Mouse (Mus musculus) hindbrain, embryonic 10.5 days (tissue): ENCODE results near the gene Dhdh. TPM values are rescaled to one million over a fixed set of nuclear protein-coding genes. Genes with fewer than 3 reads are reported as not detected.
"Not testable (repeated sequence)": the region's sequence is repeated elsewhere in the genome, so short reads cannot be mapped to it uniquely, and the experiment has no call there.

Experiments
- DNase-seq: peaks from one replicate; pipeline ENCODE4 v3.0.0-alpha.2; 2017; ENCODE audit warnings: low spot score
- H3K27ac ChIP-seq: fragments of 300-500 bp; sonication (generic); 2 replicates; pipeline ENCODE4 v1.5.1; 2016; ENCODE audit warnings: mild to moderate bottlenecking, moderate library complexity
- H3K27me3 ChIP-seq: fragments of 300-500 bp; sonication (generic); 2 replicates; pipeline ENCODE4 v1.6.1; 2016; ENCODE audit warnings: mild to moderate bottlenecking; ENCODE audit not compliant: poor library complexity, insufficient read depth, severe bottlenecking
- H3K36me3 ChIP-seq: fragments of 300-500 bp; sonication (generic); 2 replicates; pipeline ENCODE4 v1.6.1; 2016; ENCODE audit warnings: mild to moderate bottlenecking, moderate library complexity
- H3K4me1 ChIP-seq: fragments of 300-500 bp; sonication (generic); replicated peaks from 2 replicates; pipeline ENCODE4 v1.6.1; 2016; ENCODE audit warnings: mild to moderate bottlenecking
- H3K4me3 ChIP-seq: fragments of 300-500 bp; sonication (generic); 2 replicates; pipeline ENCODE4 v1.5.1; 2016; ENCODE audit warnings: mild to moderate bottlenecking, moderate library complexity
- H3K9me3 ChIP-seq: fragments of 300-500 bp; sonication (generic); 2 replicates; pipeline ENCODE4 v1.6.1; 2016; ENCODE audit warnings: mild to moderate bottlenecking, moderate library complexity
- WGBS: fragments of 180-500 bp; shearing (Covaris S2); methylation state at CpG from one replicate; pipeline ENCODE4 v1.1.7; 2016; 5-methylcytosine and 5-hydroxymethylcytosine counted together
- polyA plus RNA-seq: library from polyadenylated mRNA; unstranded; fragments of >200 nt; fragmentation: Nextera tagmentation; extraction: Ambion mirVana; gene quantifications from 2 replicates; pipeline ENCODE4 v1.2.1, GENCODE M21; 2016

Dhdh gene
- polyA plus RNA-seq, result 4.8 and 6.7 TPM in 2 replicates

- Histone ChIP-seq H3K36me3 (peaks cover 31% of the 10 kb centered on the region), H3K9me3 (no peaks in the 10 kb centered on the region), H3K4me1 (peaks cover 36% of the 10 kb centered on the region), H3K27ac (peak within 1 kb of the TSS; percentile 89), H3K4me3 (peak within 1 kb of the TSS; percentile 64), H3K27me3 (no peaks in the 10 kb centered on the region)
- 6% methylated on average over 38 of the region's 38 CpGs for WGBS
- peak; percentile 76 for DNase-seq
These were observed at the start of gene Dhdh for GRCm38 (mm10) chr7:45488293-45489204. Gene Dhdh (minus strand): TSS chr7:45488805.

- DNase-seq, result no peak
- H3K27ac ChIP-seq, result peak overlapping the region; percentile 88
- H3K9me3 ChIP-seq, result no peaks in the 10 kb centered on the region
- H3K4me1 ChIP-seq, result peaks cover 36% of the 10 kb centered on the region
- WGBS, result 78% methylated on average over 10 of the region's 10 CpGs
- peak overlapping the region; percentile 67 for H3K4me3 ChIP-seq
- H3K27me3 ChIP-seq, result no peaks in the 10 kb centered on the region
- H3K36me3 ChIP-seq, result no peaks in the 10 kb centered on the region
These were observed 49.0 kb upstream of the Dhdh start for GRCm38 (mm10) chr7:45537602-45538001.

- no peak overlapping the region for H3K27ac ChIP-seq
- H3K36me3 ChIP-seq, result no peaks in the 10 kb centered on the region
- no peaks in the 10 kb centered on the region for H3K27me3 ChIP-seq
- no peaks in the 10 kb centered on the region for H3K9me3 ChIP-seq
- peaks cover 37% of the 10 kb centered on the region for H3K4me1 ChIP-seq
- no peak for DNase-seq
- H3K4me3 ChIP-seq, result no peak overlapping the region
- WGBS, result 82% methylated on average over 1 of the region's 1 CpGs
These were observed 47.1 kb upstream of the Dhdh start for GRCm38 (mm10) chr7:45535676-45536075.

GRCm38 (mm10) chr7:45530643-45531042 lies 42.0 kb upstream of the Dhdh start:
- WGBS, result 79% methylated on average over 2 of the region's 2 CpGs
- H3K27me3 ChIP-seq, result no peaks in the 10 kb centered on the region
- H3K4me1 ChIP-seq, result peaks cover 41% of the 10 kb centered on the region

GRCm38 (mm10) chr7:45529461-45529860 lies 40.9 kb upstream of the Dhdh start:
- no peaks in the 10 kb centered on the region for H3K9me3 ChIP-seq
- no peaks in the 10 kb centered on the region for H3K27me3 ChIP-seq
- H3K4me3 ChIP-seq, result peak overlapping the region; percentile 7; the same call in 1 of the 2 replicates
- peak overlapping the region; percentile 76 for H3K27ac ChIP-seq
- WGBS, result 23% methylated on average over 6 of the region's 6 CpGs
- peaks cover 4% of the 10 kb centered on the region for H3K36me3 ChIP-seq
- H3K4me1 ChIP-seq, result peaks cover 51% of the 10 kb centered on the region
- no peak for DNase-seq

More at GRCm38 (mm10) chr7:45530643-45531042, 42.0 kb upstream of the Dhdh start:
- Histone ChIP-seq H3K9me3 (no peaks in the 10 kb centered on the region), H3K36me3 (no peaks in the 10 kb centered on the region), H3K4me3 (peak overlapping the region; percentile 26), H3K27ac (peak overlapping the region; percentile 76)
- no peak for DNase-seq

- H3K4me1 ChIP-seq, result peaks cover 63% of the 10 kb centered on the region
- H3K27me3 ChIP-seq, H3K4me3 ChIP-seq, H3K27ac ChIP-seq, DNase-seq, H3K9me3 ChIP-seq: not testable (repeated sequence)
- peaks cover 19% of the 10 kb centered on the region for H3K36me3 ChIP-seq
- 85% methylated on average over 6 of the region's 6 CpGs for WGBS
These were observed 38.6 kb upstream of the Dhdh start for GRCm38 (mm10) chr7:45527169-45527568.

- Histone ChIP-seq H3K4me3 (peak overlapping the region; percentile 88), H3K36me3 (peaks cover 19% of the 10 kb centered on the region), H3K9me3 (no peaks in the 10 kb centered on the region), H3K27ac (peak overlapping the region; percentile 95), H3K27me3 (no peaks in the 10 kb centered on the region), H3K4me1 (peaks cover 64% of the 10 kb centered on the region)
- DNase-seq, result no peak
- WGBS, result 26% methylated on average over 7 of the region's 7 CpGs
These were observed 38.0 kb upstream of the Dhdh start for GRCm38 (mm10) chr7:45526474-45527120.

GRCm38 (mm10) chr7:45525809-45526473 lies 37.3 kb upstream of the Dhdh start, which contains the start of the genes Ppp1r15a and Plekha4:
Gene Ppp1r15a (minus strand): TSS chr7:45526268.
Gene Plekha4 (plus strand): TSS chr7:45526330.
- Histone ChIP-seq H3K27ac (peak within 1 kb of the TSS; percentile 95), H3K9me3 (no peaks in the 10 kb centered on the region), H3K27me3 (no peaks in the 10 kb centered on the region), H3K4me3 (peak within 1 kb of the TSS; percentile 88), H3K36me3 (peaks cover 19% of the 10 kb centered on the region), H3K4me1 (peaks cover 68% of the 10 kb centered on the region)
- peak; percentile 95 for DNase-seq
- under 1% methylated on average over 54 of the region's 54 CpGs for WGBS

- WGBS, result 32% methylated on average over 12 of the region's 12 CpGs
- Histone ChIP-seq H3K4me1 (peaks cover 62% of the 10 kb centered on the region), H3K27me3 (no peaks in the 10 kb centered on the region), H3K27ac (peak overlapping the region; percentile 95), H3K4me3 (peak overlapping the region; percentile 88), H3K36me3 (peaks cover 19% of the 10 kb centered on the region), H3K9me3 (no peaks in the 10 kb centered on the region)
- DNase-seq, result no peak
These were observed 36.4 kb upstream of the Dhdh start for GRCm38 (mm10) chr7:45524841-45525621.

- H3K4me3 ChIP-seq, result peak overlapping the region; percentile 62
- WGBS, result 83% methylated on average over 13 of the region's 13 CpGs
- no peaks in the 10 kb centered on the region for H3K9me3 ChIP-seq
- DNase-seq, result no peak
- peaks cover 49% of the 10 kb centered on the region for H3K4me1 ChIP-seq
- H3K27me3 ChIP-seq, result no peaks in the 10 kb centered on the region
- peak overlapping the region; percentile 40; the same call in 1 of the 2 replicates for H3K27ac ChIP-seq
- peaks cover 19% of the 10 kb centered on the region for H3K36me3 ChIP-seq
These were observed 35.1 kb upstream of the Dhdh start for GRCm38 (mm10) chr7:45523678-45524170.

- Histone ChIP-seq H3K4me1 (peaks cover 48% of the 10 kb centered on the region), H3K27ac (peak overlapping the region; percentile 40; the same call in 1 of the 2 replicates), H3K4me3 (peak overlapping the region; percentile 62), H3K9me3 (no peaks in the 10 kb centered on the region), H3K27me3 (no peaks in the 10 kb centered on the region), H3K36me3 (peaks cover 19% of the 10 kb centered on the region)
- no peak for DNase-seq
- 75% methylated on average over 18 of the region's 18 CpGs for WGBS
These were observed 34.5 kb upstream of the Dhdh start for GRCm38 (mm10) chr7:45522957-45523676.
